Mouse (Mus musculus) megakaryocyte, adult 5-6 weeks (primary cell): Measurements from ENCODE around the gene Tfap2e. TPM values are rescaled to one million over a fixed set of nuclear protein-coding genes. Genes with fewer than 3 reads are reported as not detected.
A peak's percentile ranks its signal among the peaks of the same experiment; 100 is the strongest.

Source experiments
- ATAC-seq: 2 replicates; pipeline ENCODE4 v1.8.0; 2016; ENCODE audit warnings: mild to moderate bottlenecking, inconsistent platforms; ENCODE audit not compliant: poor library complexity, severe bottlenecking
- total RNA-seq, 2 experiments: library from RNA; stranded (forward) in 1 of 2; stranded (reverse) in 1 of 2; fragments of 153-499, 151-499 nt in 1 of 2; fragments of 221-1000, 200-1000 nt in 1 of 2; gene quantifications; 2 replicates each; pipeline versions ENCODE4 v1.2.3 to v1.2.4; 2015 to 2017

Gene Tfap2e
- total RNA-seq, 2 experiments from 2014 or later, result not detected

GRCm38 (mm10) chr4:126707439-126707826 lies 28.6 kb downstream of the Tfap2e start:
- ATAC-seq, result no peak

DNA sequence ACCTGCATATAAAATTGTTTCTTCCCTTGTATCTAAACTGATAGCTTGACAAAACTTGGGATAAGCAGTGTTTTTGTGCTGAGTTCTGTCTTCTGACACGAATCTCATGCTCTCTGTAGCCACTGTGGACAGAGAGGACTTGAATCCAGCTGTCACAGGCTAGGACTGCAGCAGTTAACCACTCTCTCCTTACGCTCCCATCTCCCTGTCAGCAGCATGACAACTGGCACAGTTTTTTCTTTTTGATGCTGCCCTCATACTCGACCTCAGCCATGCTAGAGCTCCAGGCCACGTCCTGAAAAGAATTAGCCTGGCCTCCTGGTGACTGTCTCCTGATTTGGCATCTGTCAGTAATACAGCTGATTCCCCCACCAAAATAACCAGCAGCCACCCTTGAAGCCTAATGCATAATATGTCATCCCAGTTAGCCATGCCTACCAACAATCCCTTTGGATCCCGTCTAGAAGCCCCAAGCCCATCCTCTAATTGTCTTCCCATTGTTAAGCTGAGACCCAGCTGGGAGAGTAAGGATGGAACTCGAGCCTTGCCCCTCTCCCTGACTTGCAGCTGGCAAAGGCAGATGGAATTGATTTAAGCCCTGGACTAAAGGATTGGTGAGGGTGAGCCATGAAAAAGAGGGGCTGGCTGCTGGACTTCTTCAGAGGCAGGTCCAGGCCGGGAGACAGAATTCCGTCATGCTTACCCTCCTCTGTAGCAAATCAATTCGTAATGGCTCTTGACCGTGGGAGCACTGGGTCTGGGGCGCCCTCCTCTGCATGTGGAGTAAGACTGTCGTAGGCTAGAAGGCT lies 29.2 kb downstream of the Tfap2e start:
- no peak for ATAC-seq

DNA sequence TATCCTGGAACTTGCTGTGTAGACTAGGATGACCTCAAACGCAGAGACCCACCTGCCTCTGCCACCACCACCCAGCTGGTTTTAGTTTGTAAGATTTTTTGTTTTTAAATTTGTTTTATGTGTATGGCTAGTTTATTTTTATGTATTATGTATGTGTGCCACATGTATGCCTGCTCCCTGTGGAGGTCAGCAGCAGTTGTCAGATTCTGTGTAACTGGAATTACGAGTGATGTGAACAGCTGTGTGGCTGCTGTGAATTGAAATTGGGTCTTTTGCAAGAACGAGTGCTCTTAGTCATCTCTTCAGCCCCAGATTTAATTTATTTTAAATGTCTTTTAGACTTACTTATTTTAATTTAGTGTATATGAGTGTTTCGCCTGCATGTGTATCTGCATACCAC lies 39.1 kb downstream of the Tfap2e start:
- no peak for ATAC-seq

DNA sequence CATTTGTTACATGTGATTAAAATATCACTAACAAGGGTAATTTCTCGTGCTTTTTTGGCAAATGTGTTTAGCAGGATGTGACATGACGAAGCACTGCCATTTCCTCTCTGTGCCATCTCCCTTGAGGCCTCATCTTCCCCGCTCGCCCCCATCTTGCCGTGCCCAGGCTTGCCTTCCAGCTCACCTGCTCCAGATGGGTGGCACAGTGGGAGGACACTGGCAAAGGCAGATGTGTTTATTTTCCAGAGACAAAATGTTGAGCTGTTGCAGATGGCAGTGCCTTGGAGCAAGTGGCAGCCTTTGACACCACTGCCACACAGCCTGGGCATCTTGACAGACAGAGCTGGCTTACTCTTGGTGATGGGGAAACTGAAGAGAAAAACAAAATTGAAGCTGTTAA lies 43.0 kb downstream of the Tfap2e start:
- ATAC-seq, result no peak

DNA sequence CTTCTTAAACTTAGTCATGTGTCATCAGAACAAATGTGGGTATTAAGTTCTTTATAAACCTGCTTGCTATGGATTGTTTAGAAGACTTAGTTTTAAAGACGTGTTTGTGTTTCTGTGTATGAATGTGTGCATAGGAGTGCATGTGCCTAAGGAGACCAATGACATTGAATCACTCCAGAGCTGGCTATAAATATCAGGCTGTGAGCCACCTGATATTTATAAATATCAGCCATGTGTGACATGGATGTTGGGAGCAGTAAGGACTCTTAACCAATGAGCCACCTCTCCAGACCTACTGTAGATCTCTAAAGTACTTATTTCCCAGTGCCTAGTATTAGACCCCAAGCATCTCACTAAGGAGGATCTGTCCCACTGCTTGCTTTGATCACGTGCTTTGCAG lies 46.6 kb downstream of the Tfap2e start:
- no peak for ATAC-seq

DNA sequence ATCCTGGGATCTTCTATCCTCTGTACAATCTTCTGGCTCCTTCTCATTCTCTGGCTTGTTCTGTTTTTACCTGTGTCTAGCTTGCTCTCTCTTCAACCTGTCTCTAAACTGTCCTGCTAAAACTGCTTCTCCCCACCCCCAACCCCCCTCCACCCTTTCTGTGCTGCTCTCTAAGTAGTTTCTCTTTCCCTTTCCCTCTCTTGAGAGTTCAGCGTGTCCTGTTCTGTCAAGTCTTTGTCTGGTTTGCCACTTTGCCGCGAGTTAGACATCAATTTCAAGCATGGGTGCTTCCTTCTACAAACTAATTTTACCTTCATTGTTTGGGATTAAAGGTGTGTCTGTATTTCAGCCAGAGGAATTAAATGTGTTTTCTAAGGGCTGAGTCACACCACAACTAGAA lies 53.0 kb downstream of the Tfap2e start:
- no peak for ATAC-seq

- no peak for ATAC-seq
Observed at GRCm38 (mm10) chr4:126682298-126682697, 53.7 kb downstream of the Tfap2e start.

- peak; percentile 99 for ATAC-seq
Observed at GRCm38 (mm10) chr4:126677054-126678003, 58.7 kb downstream of the Tfap2e start, which contains the start of gene Psmb2. Gene Psmb2, plus strand, starts transcription at chr4:126677630.

GRCm38 (mm10) chr4:126667075-126667474 lies 69.0 kb downstream of the Tfap2e start:
- ATAC-seq, result no peak

Other genes with a start within 250 kb of the Tfap2e start
- gene Ago4, start 202.8 kb downstream of the Tfap2e start, total RNA-seq (2015), result 2.9 and 4.0 TPM in 2 replicates
- 5.3 and 6.2 TPM in 2 replicates for gene Ago4, start 202.8 kb downstream of the Tfap2e start, total RNA-seq (2017)
- gene Clspn, start 179.3 kb downstream of the Tfap2e start, total RNA-seq (2015), result 29.7 and 33.8 TPM in 2 replicates
- gene Clspn, start 179.3 kb downstream of the Tfap2e start, total RNA-seq (2017), result 82.6 and 84.1 TPM in 2 replicates
- 0.34 and 0.91 TPM in 2 replicates for gene 5730409E04Rik, start 126.4 kb downstream of the Tfap2e start, total RNA-seq (2015)
- 1.2 and 1.6 TPM in 2 replicates for gene 5730409E04Rik, start 126.4 kb downstream of the Tfap2e start, total RNA-seq (2017)
- 194 and 203 TPM in 2 replicates for gene Psmb2, start 58.6 kb downstream of the Tfap2e start, total RNA-seq (2015)
- gene Psmb2, start 58.6 kb downstream of the Tfap2e start, total RNA-seq (2017), result 103 and 109 TPM in 2 replicates
- 6.0 TPM in 2 replicates for gene Ncdn, start 17.2 kb upstream of the Tfap2e start, total RNA-seq (2015)
- 6.0 and 6.1 TPM in 2 replicates for gene Ncdn, start 17.2 kb upstream of the Tfap2e start, total RNA-seq (2017)
- gene AU040320, start 17.3 kb upstream of the Tfap2e start, total RNA-seq (2015), result 18.7 and 24.2 TPM in 2 replicates
- gene AU040320, start 17.3 kb upstream of the Tfap2e start, total RNA-seq (2017), result 18.6 and 20.7 TPM in 2 replicates
- gene Zmym4, start 231.9 kb upstream of the Tfap2e start, total RNA-seq (2015), result 14.8 and 26.5 TPM in 2 replicates
- gene Zmym4, start 231.9 kb upstream of the Tfap2e start, total RNA-seq (2017), result 19.9 and 27.3 TPM in 2 replicates